Mouse (Mus musculus) liver, postnatal 0 days (tissue): ENCODE measurements around the gene Atad1. TPM values are rescaled to one million over a fixed set of nuclear protein-coding genes. Genes with fewer than 3 reads are reported as not detected.

Source experiments
- ATAC-seq: fragments of 200-750 bp; cut with Nextera tagmentation; 2 replicates; pipeline ENCODE4 v1.8.0; 2017; ENCODE audit warnings: mild to moderate bottlenecking, moderate library complexity
- DNase-seq: peaks from one replicate; pipeline ENCODE4 v3.0.0-alpha.2; 2016
- H3K27ac ChIP-seq: fragments of 300-500 bp; sonication (generic); 2 replicates; pipeline ENCODE4 v1.5.1; 2014; ENCODE audit warnings: antibody characterized with exemption, moderate library complexity, mild to moderate bottlenecking, low read depth
- H3K27me3 ChIP-seq: fragments of 300-500 bp; sonication (generic); 2 replicates; pipeline ENCODE4 v1.6.1; 2014; ENCODE audit warnings: low read length, control low read depth, mixed read lengths; ENCODE audit not compliant: insufficient read depth
- H3K36me3 ChIP-seq: fragments of 300-500 bp; sonication (generic); replicated peaks from 2 replicates; pipeline ENCODE4 v1.6.1; 2014; ENCODE audit warnings: mild to moderate bottlenecking, control low read depth, low read length, moderate library complexity, mixed read lengths; ENCODE audit not compliant: insufficient read depth
- H3K4me1 ChIP-seq: fragments of 300-500 bp; sonication (generic); 2 replicates; pipeline ENCODE4 v1.6.1; 2014; ENCODE audit warnings: antibody characterized with exemption, mild to moderate bottlenecking, control low read depth; ENCODE audit not compliant: insufficient read depth
- H3K4me2 ChIP-seq: fragments of 300-500 bp; sonication (generic); 2 replicates; pipeline ENCODE4 v1.6.1; 2014; ENCODE audit warnings: low read depth, mild to moderate bottlenecking, low read length, moderate library complexity, mixed read lengths
- H3K4me3 ChIP-seq: fragments of 300-500 bp; sonication (generic); 2 replicates; pipeline ENCODE4 v1.5.1; 2014; ENCODE audit warnings: low read depth, low read length
- H3K9ac ChIP-seq: fragments of 300-500 bp; sonication (generic); replicated peaks from 2 replicates; pipeline ENCODE4 v1.6.1; 2014; ENCODE audit warnings: mild to moderate bottlenecking, moderate library complexity
- H3K9me3 ChIP-seq: fragments of 300-500 bp; sonication (generic); 2 replicates; pipeline ENCODE4 v1.6.1; 2016; ENCODE audit warnings: mild to moderate bottlenecking, control low read depth, low read length, mixed read lengths
- CTCF ChIP-seq: sonication (generic); IDR thresholded peaks from 2 replicates; pipeline ENCODE4 v1.5.1; 2016; ENCODE audit warnings: antibody characterized with exemption, low read depth
- EP300 ChIP-seq: IDR thresholded peaks from 2 replicates; pipeline ENCODE4 v1.6.1; 2016; ENCODE audit warnings: antibody characterized with exemption, low read depth, mild to moderate bottlenecking
- WGBS: fragments of 180-500 bp; shearing (Covaris S2); extraction: QIAGEN DNeasy Blood & Tissue Kit; methylation state at CpG from one replicate; pipeline ENCODE4 v1.1.7; 2014; ENCODE audit not compliant: insufficient replicate concordance; 5-methylcytosine and 5-hydroxymethylcytosine counted together
- polyA plus RNA-seq: library from polyadenylated mRNA; unstranded; fragments of >200 nt; fragmentation: Nextera tagmentation; extraction: Ambion mirVana; gene quantifications from 2 replicates; pipeline ENCODE4 v1.2.1, GENCODE M21; 2015

The Atad1 gene
- polyA plus RNA-seq, 1 experiment from 2014 or later = 25.9 TPM

DNA sequence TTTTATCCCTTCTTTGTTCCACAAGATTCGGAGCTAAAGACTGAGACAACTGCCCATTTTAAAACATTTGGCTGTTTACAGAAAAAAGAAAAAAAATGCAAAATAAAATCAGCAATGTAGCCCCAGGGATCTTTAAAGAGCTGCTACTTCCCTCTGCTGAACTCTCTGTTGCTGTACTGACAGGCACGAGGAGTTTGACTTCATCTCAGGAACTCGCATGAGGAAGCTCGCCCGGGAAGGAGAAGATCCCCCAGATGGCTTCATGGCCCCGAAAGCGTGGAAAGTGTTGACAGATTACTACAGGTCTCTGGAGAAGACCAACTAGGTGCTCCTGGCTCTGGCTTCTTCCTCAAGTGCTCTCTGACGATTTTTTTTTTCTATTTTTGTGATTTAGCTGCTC, 74.3 kb downstream of the Atad1 start:
- Histone ChIP-seq H3K4me2 (no peak overlapping the region), H3K4me3 (no peak overlapping the region), H3K36me3 (peaks cover 6% of the 10 kb centered on the region; the same call in 1 of the 2 replicates), H3K27ac (no peak overlapping the region), H3K27me3 (no peaks in the 10 kb centered on the region), H3K9me3 (no peaks in the 10 kb centered on the region), H3K4me1 (peaks cover 4% of the 10 kb centered on the region; the same call in 1 of the 2 replicates), H3K9ac (no peak overlapping the region)
- 63% methylated on average over 8 of the region's 8 CpGs for WGBS
- TF ChIP-seq EP300 = no peak
- ATAC-seq (no peak), DNase-seq (no peak)

DNA sequence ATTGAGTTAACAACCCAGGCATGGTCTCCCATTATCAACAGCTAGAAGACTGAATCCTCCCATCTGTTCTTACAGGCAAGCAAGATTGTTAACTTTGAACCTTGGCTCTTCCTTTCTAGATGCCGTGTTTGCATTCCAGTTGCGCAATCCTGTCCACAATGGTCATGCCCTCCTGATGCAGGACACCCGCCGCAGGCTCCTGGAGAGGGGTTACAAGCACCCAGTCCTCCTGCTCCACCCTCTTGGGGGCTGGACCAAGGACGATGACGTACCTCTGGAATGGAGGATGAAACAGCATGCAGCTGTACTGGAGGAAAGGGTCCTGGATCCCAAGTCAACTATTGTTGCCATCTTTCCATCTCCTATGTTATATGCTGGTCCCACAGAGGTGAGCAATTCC, 76.7 kb downstream of the Atad1 start:
- ATAC-seq (peak; percentile 71), DNase-seq (peak; percentile 51)
- H3K9ac ChIP-seq = no peak overlapping the region
- TF ChIP-seq CTCF = no peak
- no peak for TF ChIP-seq EP300
- H3K9me3 ChIP-seq = no peaks in the 10 kb centered on the region
- peaks cover 6% of the 10 kb centered on the region; the same call in 1 of the 2 replicates for H3K36me3 ChIP-seq
- H3K4me2 ChIP-seq = no peak overlapping the region
- H3K4me1 ChIP-seq = peaks cover 3% of the 10 kb centered on the region; the same call in 1 of the 2 replicates
- WGBS = 57% methylated on average over 6 of the region's 6 CpGs
- no peak overlapping the region for H3K4me3 ChIP-seq
- H3K27me3 ChIP-seq = no peaks in the 10 kb centered on the region
- no peak overlapping the region for H3K27ac ChIP-seq

GRCm38 (mm10) chr19:32659346-32659745, 80.2 kb downstream of the Atad1 start:
- no peak overlapping the region for H3K4me2 ChIP-seq
- H3K4me3 ChIP-seq = no peak overlapping the region
- H3K27me3 ChIP-seq = no peaks in the 10 kb centered on the region
- no peak for DNase-seq
- H3K36me3 ChIP-seq = peaks cover 6% of the 10 kb centered on the region; the same call in 1 of the 2 replicates
- 53% methylated on average over 5 of the region's 5 CpGs for WGBS
- no peaks in the 10 kb centered on the region for H3K9me3 ChIP-seq
- no peak overlapping the region for H3K9ac ChIP-seq
- 0 out of 2 replicates have a peak, but pooled peaks cover 3% of the 10 kb centered on the region for H3K4me1 ChIP-seq
- peak; percentile 79 for ATAC-seq
- H3K27ac ChIP-seq = peak overlapping the region; percentile 61
- TF ChIP-seq CTCF = no peak
- no peak for TF ChIP-seq EP300

DNA sequence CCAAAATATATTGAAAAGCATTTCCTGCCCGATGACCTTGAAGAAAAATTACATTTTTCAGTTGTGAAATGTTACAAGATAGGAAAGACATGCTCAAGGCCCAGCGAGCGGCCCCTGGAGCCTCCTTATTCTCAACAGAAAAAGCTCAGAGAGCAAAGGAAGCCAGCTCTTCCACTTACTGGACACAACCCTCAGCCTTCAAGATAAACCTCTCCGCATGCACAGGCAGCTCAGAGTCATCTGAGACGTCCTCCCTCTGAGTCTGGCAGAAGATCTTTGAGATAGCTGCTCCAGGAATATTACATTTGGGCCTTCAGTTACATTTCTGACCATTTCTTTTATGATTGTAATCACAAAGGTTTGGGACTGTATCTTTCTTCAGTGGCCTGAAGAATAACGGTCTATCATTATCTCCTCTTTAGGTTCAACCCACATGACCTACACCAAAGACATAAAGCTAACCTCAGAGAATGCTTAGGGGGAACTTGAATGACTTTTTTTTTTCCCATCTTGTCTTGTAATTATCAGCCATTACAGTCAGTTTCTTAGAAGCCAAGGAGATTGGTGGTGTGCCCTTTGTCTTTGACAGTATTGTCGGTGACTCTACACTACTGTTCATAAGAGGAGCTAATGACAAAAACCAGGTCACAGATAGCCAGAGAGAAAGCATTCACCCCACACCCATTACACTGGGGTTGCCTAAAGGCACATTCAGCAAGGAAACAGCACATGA, 85.8 kb downstream of the Atad1 start:
- WGBS = 59% methylated on average over 7 of the region's 7 CpGs
- TF ChIP-seq CTCF (no peak), EP300 (no peak)
- Histone ChIP-seq H3K36me3 (peaks cover 2% of the 10 kb centered on the region; the same call in 1 of the 2 replicates), H3K27me3 (no peaks in the 10 kb centered on the region), H3K4me3 (no peak overlapping the region), H3K4me2 (no peak overlapping the region), H3K4me1 (no peaks in the 10 kb centered on the region), H3K9ac (no peak overlapping the region), H3K9me3 (no peaks in the 10 kb centered on the region), H3K27ac (peak overlapping the region; percentile 55)
- no peak for DNase-seq
- no peak for ATAC-seq

DNA sequence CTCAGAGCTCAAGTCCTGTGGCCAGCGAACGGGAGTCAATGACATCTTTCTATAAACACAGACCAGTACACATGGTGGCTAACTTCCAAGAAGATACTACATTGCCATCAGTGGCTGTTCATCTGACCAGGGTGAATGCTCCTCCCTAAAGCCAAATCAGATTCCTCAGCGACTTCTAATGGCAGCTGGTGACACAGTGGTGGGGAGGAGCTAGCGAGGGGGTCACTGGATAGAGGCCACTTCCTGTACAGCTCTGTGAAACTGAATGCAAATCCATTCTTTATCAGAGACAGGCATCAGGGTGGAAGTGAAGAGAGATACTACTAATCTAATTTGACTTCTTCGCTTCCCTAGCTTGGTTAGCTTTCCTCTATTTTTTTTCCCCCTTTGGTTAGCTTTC, 86.5 kb downstream of the Atad1 start:
- Histone ChIP-seq H3K4me2 (no peak overlapping the region), H3K27ac (peak overlapping the region; percentile 55), H3K9ac (no peak overlapping the region), H3K4me1 (peaks cover 3% of the 10 kb centered on the region; the same call in 1 of the 2 replicates), H3K4me3 (no peak overlapping the region), H3K36me3 (peaks cover 2% of the 10 kb centered on the region; the same call in 1 of the 2 replicates), H3K27me3 (no peaks in the 10 kb centered on the region), H3K9me3 (no peaks in the 10 kb centered on the region)
- no peak for DNase-seq
- WGBS = 58% methylated on average over 5 of the region's 5 CpGs
- peak; percentile 83 for ATAC-seq
- no peak for TF ChIP-seq EP300
- no peak for TF ChIP-seq CTCF

DNA sequence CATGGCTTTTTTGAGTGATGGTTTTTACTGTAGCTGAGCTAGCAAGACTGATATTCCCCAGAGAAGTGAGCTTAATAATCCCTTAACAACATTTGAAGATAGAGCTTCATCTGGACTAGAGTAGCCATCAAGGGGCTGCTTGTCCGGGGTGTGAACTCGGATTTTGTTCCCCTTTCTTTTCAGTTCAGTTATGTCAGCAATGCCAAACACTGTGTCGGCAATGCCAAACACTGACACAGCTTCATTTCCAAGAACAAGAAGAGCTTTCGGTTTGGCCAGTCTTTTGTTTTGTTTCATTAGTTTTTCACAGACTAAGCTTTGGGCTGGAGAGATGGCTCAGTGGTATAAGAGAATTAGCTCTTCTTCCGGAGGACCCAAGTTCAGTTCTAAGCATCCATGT, 88.5 kb downstream of the Atad1 start:
- Histone ChIP-seq H3K36me3 (no peaks in the 10 kb centered on the region), H3K4me2 (no peak overlapping the region), H3K4me3 (no peak overlapping the region), H3K4me1 (peaks cover 4% of the 10 kb centered on the region; the same call in 1 of the 2 replicates), H3K9me3 (no peaks in the 10 kb centered on the region), H3K9ac (no peak overlapping the region), H3K27ac (no peak overlapping the region), H3K27me3 (no peaks in the 10 kb centered on the region)
- WGBS = 82% methylated on average over 5 of the region's 5 CpGs
- DNase-seq = no peak
- TF ChIP-seq CTCF (no peak), EP300 (no peak)
- no peak for ATAC-seq
